Mouse (Mus musculus) ES-Bruce4 (cell line): ENCODE data around the gene Phactr4.

ENCODE experiments used
- CTCF ChIP-seq: IDR thresholded peaks from one replicate; pipeline ENCODE4 v1.8.1; 2011; ENCODE audit warnings: low read depth, low read length
- POLR2A ChIP-seq: IDR thresholded peaks from one replicate; pipeline ENCODE4 v1.8.1; 2011; ENCODE audit warnings: low read length; ENCODE audit not compliant: insufficient read depth

GRCm38 (mm10) chr4:132403063-132403660 lies 19.1 kb downstream of the Phactr4 start:
- TF ChIP-seq CTCF (no peak), POLR2A (no peak)
